Mouse (Mus musculus): ENCODE data around the gene Slc35a2.

DNA sequence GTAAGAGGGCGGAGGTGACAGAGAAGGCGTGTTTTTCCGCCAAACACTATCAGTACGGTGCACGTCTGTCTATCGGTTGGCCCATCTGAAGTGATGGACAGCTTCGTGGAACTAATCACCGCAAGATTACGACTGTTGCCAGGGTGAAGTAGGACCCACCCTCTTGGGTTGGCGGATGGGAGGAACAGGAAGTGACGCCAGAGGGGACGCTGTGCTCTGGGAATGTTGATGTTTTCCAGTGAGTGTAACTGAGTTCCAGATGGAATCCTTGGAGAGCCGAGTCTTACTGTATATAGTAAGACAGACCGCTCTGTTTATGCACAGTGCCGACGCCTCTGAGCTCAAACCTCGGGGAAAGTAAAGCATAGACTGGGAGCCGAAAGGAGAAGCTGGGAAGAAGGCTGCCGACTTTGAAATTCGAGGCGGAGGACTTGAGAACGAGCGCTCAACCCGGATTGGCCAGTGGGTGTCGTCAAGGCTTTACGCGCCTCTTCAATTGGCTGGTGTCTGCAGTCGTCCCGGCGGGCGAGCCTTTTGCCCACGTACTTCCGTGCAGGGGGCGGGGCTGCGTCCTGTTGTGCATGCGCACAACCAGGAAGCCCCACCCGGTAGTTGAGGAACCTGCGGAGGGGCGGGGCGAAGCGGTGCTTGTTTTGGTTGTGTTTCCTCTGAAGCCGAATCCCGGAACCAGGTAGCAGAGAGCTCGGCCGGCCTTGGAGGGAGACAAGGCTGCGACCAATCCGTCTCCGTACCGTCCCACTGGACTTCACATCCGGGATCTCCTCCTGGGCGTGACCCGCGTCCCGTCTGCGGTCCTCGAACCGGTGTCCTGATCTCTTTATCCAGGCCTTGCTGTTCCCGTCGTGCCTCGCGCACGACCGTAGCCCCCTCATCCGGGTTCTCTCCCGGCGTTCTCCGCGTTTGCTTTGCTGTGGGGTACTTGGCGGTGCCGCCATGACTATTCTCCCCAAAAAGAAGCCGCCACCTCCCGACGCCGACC lies 42.4 kb upstream of the Slc35a2 start, which contains the start of gene Otud5:
- TF ChIP-seq GATA1 (IDR thresholded peaks at IDR 0.05; ENCODE audit: low read length) (peak; percentile 97), TAL1 (IDR thresholded peaks at IDR 0.05; ENCODE audit: low read length) (peak; percentile 66)
